Mouse (Mus musculus) lung, adult 2 months (tissue): ENCODE measurements around the gene Rom1. TPM values are rescaled to one million over a fixed set of nuclear protein-coding genes. Genes with fewer than 3 reads are reported as not detected.

Source experiments
- DNase-seq: peaks from one replicate; pipeline ENCODE4 v3.0.0; 2022
- H3K4me1 ChIP-seq: fragments of 200-500 bp; 2 replicates; pipeline ENCODE4 v1.6.1; 2011; ENCODE audit warnings: low read length; ENCODE audit not compliant: control insufficient read depth, insufficient read depth
- H3K4me3 ChIP-seq: fragments of 200-500 bp; replicated peaks from 2 replicates; pipeline ENCODE3; 2011; ENCODE audit warnings: low read depth, mild to moderate bottlenecking, control low read depth, low read length; ENCODE audit errors: extremely low read depth
- CTCF ChIP-seq: fragments of 200-500 bp; IDR thresholded peaks from 2 replicates; pipeline ENCODE4 v1.5.1; 2011; ENCODE audit warnings: mild to moderate bottlenecking, low read length, control low read depth; ENCODE audit not compliant: insufficient read depth
- POLR2A ChIP-seq: fragments of 200-500 bp; IDR thresholded peaks from 2 replicates; pipeline ENCODE4 v1.6.1; 2011; ENCODE audit warnings: low read depth, mild to moderate bottlenecking, control low read depth, low read length, borderline replicate concordance; ENCODE audit errors: extremely low read depth
- WGBS: fragments of 180-500 bp; shearing (Covaris S2); methylation state at CpG from one replicate; pipeline ENCODE4 v1.1.7; 2018; 5-methylcytosine and 5-hydroxymethylcytosine counted together
- polyA plus RNA-seq: library from polyadenylated mRNA; depleted of rRNA; stranded (reverse); fragments of >200 nt; gene quantifications from 2 replicates; pipeline ENCODE4 v1.2.3, GENCODE M21; 2012; rRNA removed

Gene Rom1
- polyA plus RNA-seq, 1 experiment: 14.1 TPM

DNA sequence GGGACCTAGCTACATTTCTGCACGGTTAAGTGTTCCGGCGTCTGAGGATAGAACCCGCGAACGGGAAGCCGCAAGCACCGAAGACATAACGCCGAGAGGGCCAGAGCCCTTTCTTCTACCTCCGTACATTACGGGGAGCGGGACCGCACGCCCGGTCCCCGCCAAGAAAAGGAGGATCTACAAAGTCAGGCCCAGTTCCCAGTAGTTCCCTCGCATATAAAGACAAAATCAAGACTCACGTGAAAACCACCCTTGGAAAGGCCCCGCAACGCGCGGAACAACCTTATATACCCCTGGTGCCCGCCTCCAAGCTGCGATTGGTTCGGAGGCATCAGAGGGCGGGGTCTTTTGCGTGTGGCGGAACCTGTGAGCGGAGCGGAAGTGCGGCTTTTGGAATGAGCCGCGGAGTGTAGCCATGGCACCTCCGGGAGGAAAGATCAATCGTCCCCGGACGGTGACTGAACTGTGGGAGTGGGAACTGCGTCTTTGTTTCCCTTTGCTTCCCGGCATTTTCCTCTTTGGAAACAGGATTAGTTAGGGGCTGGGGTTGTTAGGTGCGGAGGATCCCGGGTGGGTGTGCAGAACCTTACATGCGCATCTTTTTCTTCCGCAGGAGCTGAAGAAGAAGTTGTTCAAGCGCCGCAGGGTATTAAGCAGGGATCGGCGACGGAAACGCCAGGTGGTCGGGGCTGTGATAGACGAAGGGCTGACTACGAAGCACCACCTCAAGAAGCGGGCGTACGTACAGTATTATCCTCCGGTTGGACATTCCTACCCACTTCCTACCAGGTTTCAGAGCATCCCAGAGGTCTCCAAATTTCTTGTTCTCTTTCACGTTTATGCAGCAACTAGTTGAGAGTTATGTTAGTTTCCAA is 40.4 kb downstream of the Rom1 start, which contains the start of the genes 1810009A15Rik and Gm49416:
1810009A15Rik (plus strand) TSS at position 343 of the 875 bp plus-strand sequence.
Gm49416 (plus strand) TSS at position 416 of the 875 bp plus-strand sequence.
- TF ChIP-seq POLR2A: no peak; the same call in 1 of the 2 replicates
- TF ChIP-seq CTCF: no peak

DNA sequence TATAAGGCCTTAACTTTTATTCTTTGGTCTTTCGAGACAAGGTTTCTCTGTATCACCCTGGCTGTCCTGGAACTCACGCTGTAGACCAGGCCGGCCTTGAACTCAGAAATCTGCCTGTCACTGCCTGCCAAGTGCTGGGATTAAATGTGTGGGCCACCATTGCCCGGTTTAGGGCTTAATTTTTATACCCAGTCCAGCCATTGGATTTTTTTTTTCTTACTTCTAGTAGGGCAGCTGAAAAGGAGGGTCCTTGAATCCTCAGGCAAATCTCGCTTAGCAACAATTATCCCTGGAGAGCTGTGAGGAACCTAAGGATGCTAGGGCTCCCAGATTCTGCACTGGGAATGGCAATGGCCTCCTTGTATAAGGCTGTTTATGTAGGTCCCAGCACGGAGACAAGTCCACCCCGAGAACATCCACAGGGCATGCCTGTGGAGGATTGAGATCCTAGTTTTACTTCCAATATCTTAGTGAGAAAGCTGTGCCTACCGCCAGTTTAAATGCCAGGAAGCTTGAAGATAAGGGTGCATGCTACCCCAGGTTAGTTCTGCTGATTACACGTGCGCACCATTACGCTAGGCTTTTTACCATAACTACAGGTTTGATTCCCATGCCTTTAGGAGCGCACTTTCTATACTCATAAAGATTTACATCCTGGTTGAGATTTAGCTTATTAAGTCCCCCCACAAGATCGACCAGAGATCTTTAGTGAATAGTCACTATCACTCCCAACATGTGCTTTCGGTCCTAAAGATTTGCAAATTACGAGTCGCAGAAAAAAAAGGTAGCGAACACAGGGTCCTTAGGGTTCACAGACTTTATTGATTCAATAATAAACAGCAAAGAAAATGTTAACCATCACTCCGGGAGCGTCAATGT is 41.3 kb downstream of the Rom1 start:
- TF ChIP-seq CTCF (no peak), POLR2A (no peak)
- peaks cover 3% of the 10 kb centered on the region; the same call in 1 of the 2 replicates for H3K4me1 ChIP-seq
- DNase-seq: no peak
- H3K4me3 ChIP-seq: peak overlapping the region; percentile 96
- WGBS: 18% methylated on average over 19 of the region's 19 CpGs

More for the DNA sequence above, 40.4 kb downstream of the Rom1 start, which contains the start of the genes 1810009A15Rik and Gm49416:
- Histone ChIP-seq H3K4me3 (peak within 1 kb of the TSS; percentile 96), H3K4me1 (peaks cover 3% of the 10 kb centered on the region; the same call in 1 of the 2 replicates)
- DNase-seq: peak; percentile 90
- WGBS: under 1% methylated on average over 58 of the region's 58 CpGs

DNA sequence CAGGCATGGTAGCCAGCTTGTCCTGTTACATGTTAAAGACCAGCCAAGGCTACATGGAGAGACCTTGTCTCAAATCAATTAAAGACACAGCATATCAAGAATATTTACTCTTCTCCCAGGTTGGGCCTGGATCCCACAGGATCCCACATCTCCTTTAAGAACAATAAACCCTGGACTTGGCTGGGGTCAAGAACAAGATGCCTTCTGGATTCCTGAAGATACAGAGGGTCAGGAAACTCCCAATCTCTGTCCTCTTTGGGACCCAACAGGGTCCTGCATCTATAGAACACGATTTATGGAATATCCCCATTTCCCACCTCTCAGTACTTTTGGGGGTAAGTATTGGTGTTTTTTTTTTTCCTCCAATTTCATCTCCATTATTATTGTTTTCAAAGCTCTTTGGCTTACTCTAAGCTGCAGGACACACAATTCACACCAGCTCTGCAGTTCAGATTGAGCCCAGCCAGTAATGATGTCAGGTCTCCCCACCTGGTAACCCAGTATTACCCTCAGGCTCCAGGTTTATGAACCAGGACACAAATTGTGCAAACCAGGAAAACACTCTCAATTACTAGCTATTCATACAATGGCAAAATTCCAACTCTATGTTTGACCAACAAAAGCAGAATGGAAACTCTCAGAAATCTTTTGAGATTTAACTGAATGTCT is 42.1 kb downstream of the Rom1 start:
- no peak for TF ChIP-seq CTCF
- no peak for TF ChIP-seq POLR2A
- Histone ChIP-seq H3K4me1 (peaks cover 3% of the 10 kb centered on the region; the same call in 1 of the 2 replicates), H3K4me3 (no peak overlapping the region)
- no peak for DNase-seq
- WGBS: 40% methylated on average over 1 of the region's 1 CpGs

DNA sequence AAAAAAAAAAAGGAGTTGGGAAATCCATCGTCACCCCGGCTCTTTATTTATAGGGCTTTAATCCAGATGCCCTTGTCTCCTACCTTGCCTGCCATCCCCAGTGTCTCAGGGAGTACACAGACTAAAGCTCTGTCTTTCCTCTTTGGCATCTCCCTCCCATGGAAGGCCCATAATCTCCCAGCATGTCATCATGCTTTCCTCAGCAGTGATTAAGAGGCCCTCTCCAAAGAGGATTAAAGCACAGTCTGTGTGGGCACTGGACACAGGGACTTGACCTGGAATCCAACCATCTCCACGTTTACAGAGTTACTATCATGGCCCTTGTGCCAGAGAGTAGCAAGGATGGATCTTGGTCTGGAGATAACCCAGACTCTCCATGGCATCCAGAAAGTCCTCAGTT is 45.5 kb downstream of the Rom1 start, which contains the start of the genes Lbhd1 and Gm49403:
Lbhd1 (plus strand) TSS at position 117 of the 400 bp plus-strand sequence.
Gm49403 (plus strand) TSS at position 315 of the 400 bp plus-strand sequence.
- no peak within 1 kb of the TSS for H3K4me3 ChIP-seq
- peaks cover 6% of the 10 kb centered on the region for H3K4me1 ChIP-seq
- no peak for TF ChIP-seq CTCF
- TF ChIP-seq POLR2A: no peak
- DNase-seq: no peak
- WGBS: 69% methylated on average over 3 of the region's 3 CpGs

DNA sequence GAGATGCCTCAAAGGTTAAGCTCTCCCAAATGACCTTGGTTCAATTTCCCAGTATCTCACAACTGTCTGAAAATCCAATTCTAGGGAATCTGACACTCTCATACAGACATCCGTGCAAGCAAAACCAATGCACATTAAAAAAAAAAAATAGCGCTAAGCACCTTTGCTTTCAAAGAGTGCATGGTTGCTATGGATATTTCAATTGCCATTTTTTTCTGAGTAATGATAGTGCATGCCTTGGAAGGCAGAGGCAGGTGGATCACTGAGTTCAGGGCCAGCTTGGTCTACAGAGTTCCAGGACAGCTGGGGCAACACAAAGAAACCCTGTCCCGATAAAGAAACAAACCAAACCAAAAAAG is 48.1 kb downstream of the Rom1 start:
- TF ChIP-seq POLR2A: no peak
- TF ChIP-seq CTCF: no peak
- Histone ChIP-seq H3K4me1 (peaks cover 3% of the 10 kb centered on the region), H3K4me3 (peak overlapping the region; percentile 76)
- WGBS: 8% methylated on average over 3 of the region's 3 CpGs
- no peak for DNase-seq

DNA sequence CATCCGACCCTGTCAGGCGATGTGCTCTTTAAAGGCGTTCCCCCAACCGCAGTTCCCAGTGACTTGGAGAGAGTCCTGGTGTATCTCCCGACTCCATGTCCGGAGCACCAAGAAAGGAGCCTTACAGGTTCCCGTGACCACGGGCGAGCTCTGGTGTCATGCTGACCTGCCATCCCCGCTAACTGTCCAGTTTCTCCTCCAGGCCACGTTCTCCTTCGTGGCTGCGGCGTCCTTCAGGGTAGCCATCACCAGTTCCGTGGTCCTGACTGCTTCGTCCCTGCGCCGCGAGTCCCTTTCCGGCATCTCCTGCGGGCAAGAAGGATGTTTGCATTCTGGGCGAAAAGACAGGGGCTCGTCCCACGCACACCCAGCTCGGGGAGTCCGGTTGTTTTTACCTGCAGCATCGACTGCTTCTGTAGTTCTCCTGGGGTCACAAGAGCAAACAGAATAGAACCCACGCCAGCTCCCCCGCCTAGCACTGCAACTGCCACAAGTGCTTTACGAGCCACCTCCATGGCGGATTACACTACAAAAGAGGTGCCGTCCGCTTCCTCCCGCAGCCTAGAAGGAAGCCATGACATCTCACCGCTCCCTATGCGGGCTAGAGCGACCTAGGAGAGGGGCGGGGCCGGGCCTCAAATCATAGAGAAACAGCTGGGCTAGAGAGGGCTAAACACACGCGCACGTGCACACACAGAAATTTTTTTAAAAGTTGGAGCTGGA is 48.7 kb downstream of the Rom1 start, which contains the start of gene Uqcc3:
Uqcc3 (minus strand) TSS at position 613 of the 723 bp plus-strand sequence.
- H3K4me1 ChIP-seq: peaks cover 3% of the 10 kb centered on the region
- peak within 1 kb of the TSS; percentile 76 for H3K4me3 ChIP-seq
- peak; percentile 83 for DNase-seq
- WGBS: under 1% methylated on average over 42 of the region's 42 CpGs
- TF ChIP-seq POLR2A: peak; percentile 92; the same call in 1 of the 2 replicates
- no peak for TF ChIP-seq CTCF

Other genes with a start within 250 kb of the Rom1 start
- 263 and 265 TPM in 2 replicates for gene Slc3a2, start 206.0 kb downstream of the Rom1 start, polyA plus RNA-seq
- gene Wdr74, start 193.5 kb downstream of the Rom1 start, polyA plus RNA-seq: 19.5 and 21.3 TPM in 2 replicates
- not detected in 2 replicates for gene 1700092M07Rik, start 188.6 kb downstream of the Rom1 start, polyA plus RNA-seq
- gene Stx5a, start 187.9 kb downstream of the Rom1 start, polyA plus RNA-seq: 79.0 and 88.0 TPM in 2 replicates
- gene Nxf1, start 172.3 kb downstream of the Rom1 start, polyA plus RNA-seq: 61.4 and 85.3 TPM in 2 replicates
- gene Tmem223, start 158.4 kb downstream of the Rom1 start, polyA plus RNA-seq: 188 and 217 TPM in 2 replicates
- gene Tmem179b, start 154.9 kb downstream of the Rom1 start, polyA plus RNA-seq: 88.7 and 103 TPM in 2 replicates
- gene Taf6l, start 142.9 kb downstream of the Rom1 start, polyA plus RNA-seq: 8.6 and 9.0 TPM in 2 replicates
- 26.2 and 42.5 TPM in 2 replicates for gene Polr2g, start 130.8 kb downstream of the Rom1 start, polyA plus RNA-seq
- 1.9 and 2.3 TPM in 2 replicates for gene Zbtb3, start 126.8 kb downstream of the Rom1 start, polyA plus RNA-seq
- gene Ttc9c, start 110.0 kb downstream of the Rom1 start, polyA plus RNA-seq: 8.5 and 12.8 TPM in 2 replicates
- gene Hnrnpul2, start 109.3 kb downstream of the Rom1 start, polyA plus RNA-seq: 25.4 and 28.0 TPM in 2 replicates
- not detected in 2 replicates for gene AC129217.1, start 99.6 kb downstream of the Rom1 start, polyA plus RNA-seq
- gene Bscl2, start 91.9 kb downstream of the Rom1 start, polyA plus RNA-seq: 140 and 164 TPM in 2 replicates
- 0.11 and 0.19 TPM in 2 replicates for gene Gng3, start 90.2 kb downstream of the Rom1 start, polyA plus RNA-seq
- gene Lrrn4cl, start 78.6 kb downstream of the Rom1 start, polyA plus RNA-seq: 2.1 and 3.4 TPM in 2 replicates
- 84.2 and 101 TPM in 2 replicates for gene Ubxn1, start 57.9 kb downstream of the Rom1 start, polyA plus RNA-seq
- 26.2 and 37.6 TPM in 2 replicates for gene Uqcc3, start 48.4 kb downstream of the Rom1 start, polyA plus RNA-seq
- 0.58 and 1.7 TPM in 2 replicates for gene Lbhd1, start 45.6 kb downstream of the Rom1 start, polyA plus RNA-seq
- gene Gm49403, start 45.4 kb downstream of the Rom1 start, polyA plus RNA-seq: not detected in 2 replicates
- 11.8 and 15.4 TPM in 2 replicates for gene 1810009A15Rik, start 40.5 kb downstream of the Rom1 start, polyA plus RNA-seq
- gene Gm49416, start 40.4 kb downstream of the Rom1 start, polyA plus RNA-seq: not detected in 2 replicates
- gene Ints5, start 36.4 kb downstream of the Rom1 start, polyA plus RNA-seq: 18.5 and 22.2 TPM in 2 replicates
- 83.8 and 124 TPM in 2 replicates for gene Ganab, start 31.3 kb downstream of the Rom1 start, polyA plus RNA-seq
- 92.3 and 107 TPM in 2 replicates for gene B3gat3, start 9.0 kb downstream of the Rom1 start, polyA plus RNA-seq
- gene Eml3, start 196 bp upstream of the Rom1 start, polyA plus RNA-seq: 50.5 and 65.5 TPM in 2 replicates
- 20.0 and 26.9 TPM in 2 replicates for gene Mta2, start 12.5 kb upstream of the Rom1 start, polyA plus RNA-seq
- gene Tut1, start 24.5 kb upstream of the Rom1 start, polyA plus RNA-seq: 14.9 and 17.9 TPM in 2 replicates
- 121 and 206 TPM in 2 replicates for gene Eef1g, start 37.7 kb upstream of the Rom1 start, polyA plus RNA-seq
- gene Ahnak, start 59.9 kb upstream of the Rom1 start, polyA plus RNA-seq: 56.3 and 84.7 TPM in 2 replicates
- gene Scgb1a1, start 158.6 kb upstream of the Rom1 start, polyA plus RNA-seq: 138,577 and 142,361 TPM in 2 replicates
- 1.4 and 2.2 TPM in 2 replicates for gene Asrgl1, start 206.3 kb upstream of the Rom1 start, polyA plus RNA-seq